Mouse (Mus musculus) frontal cortex, postnatal 14 days (tissue): ENCODE measurements at regions not wholly inside any gene's neighbourhood (a gene's known extent, or its start where the extent isn't known, plus 50 kb on each side); places are given as distances from the start of the nearest gene placed in this dataset.

Source experiments
- DNase-seq, 2 experiments: peaks; one replicate each; pipeline ENCODE4 v3.0.0; 2022; ENCODE audit warnings: low spot score in 2 of 2

DNA sequence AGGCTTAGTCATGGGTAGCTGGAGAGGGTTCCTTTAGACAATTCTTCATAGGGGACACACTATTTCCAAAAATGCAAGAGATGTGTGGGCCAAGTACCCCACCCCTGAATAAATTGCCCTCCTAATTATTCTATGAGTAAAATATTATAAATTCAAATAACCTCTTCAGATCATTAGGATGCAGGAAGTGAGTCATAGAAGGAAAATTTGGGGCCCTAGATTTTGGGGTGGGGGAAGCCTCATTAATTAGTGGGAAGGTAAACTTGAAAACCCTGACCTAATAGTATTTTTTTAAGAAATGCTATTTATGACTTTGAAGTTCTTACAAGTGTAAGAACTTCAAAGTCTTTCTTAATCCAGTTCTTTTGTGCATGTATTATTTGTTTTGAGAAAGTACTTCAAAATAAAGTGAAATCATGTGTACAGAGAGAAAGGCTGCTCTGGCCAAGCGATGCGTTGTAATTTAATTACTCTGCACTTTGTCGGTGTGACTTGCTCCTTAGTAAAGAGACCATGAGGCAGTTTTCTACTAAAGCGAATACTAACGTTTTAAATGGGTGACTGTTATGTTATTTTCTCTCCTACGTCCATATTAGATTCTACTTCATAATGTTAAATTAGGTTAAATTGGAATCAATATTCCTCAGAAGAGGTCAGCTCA, 200.6 kb downstream of the Tgfb2 start:
- no peak for DNase-seq

DNA sequence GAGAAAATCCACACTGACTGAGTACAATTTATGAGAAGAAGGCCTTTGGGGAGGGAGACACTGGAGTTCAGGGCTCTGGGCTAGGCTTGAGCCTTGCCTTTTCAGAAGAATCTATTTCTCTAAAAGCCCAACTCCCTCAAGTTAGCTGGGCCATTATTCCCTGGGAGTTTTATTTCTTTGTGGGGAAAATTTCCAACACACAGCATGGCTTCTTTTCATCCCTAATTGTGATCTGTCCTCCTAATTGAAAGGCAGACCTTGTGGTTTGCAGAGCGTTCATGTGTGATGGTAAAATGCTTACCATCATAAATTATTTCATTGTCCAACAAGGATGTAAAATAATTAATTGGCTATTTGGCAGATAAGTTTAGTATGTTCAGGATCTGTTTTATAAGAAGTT, 204.1 kb downstream of the Tgfb2 start:
- no peak for DNase-seq

DNA sequence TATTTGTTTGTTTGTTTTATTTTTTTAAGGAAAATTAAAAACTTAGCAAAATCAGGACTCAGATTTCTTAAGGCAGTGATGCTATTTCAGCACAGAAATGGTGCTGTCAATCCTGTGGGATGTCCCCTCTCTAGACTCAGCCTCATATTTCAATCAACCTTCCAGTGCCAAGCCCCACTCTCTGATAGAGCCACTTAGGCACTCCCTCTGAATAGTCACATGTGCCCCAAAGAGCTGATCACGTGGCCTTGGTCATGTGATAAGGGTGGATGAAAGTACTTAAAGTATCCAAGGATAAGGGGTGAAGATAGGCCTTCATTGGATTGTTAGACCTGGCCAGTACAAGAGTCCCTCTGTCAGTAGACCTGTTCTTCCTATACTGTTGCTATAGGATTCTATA, 207.9 kb downstream of the Tgfb2 start:
- DNase-seq = no peak

DNA sequence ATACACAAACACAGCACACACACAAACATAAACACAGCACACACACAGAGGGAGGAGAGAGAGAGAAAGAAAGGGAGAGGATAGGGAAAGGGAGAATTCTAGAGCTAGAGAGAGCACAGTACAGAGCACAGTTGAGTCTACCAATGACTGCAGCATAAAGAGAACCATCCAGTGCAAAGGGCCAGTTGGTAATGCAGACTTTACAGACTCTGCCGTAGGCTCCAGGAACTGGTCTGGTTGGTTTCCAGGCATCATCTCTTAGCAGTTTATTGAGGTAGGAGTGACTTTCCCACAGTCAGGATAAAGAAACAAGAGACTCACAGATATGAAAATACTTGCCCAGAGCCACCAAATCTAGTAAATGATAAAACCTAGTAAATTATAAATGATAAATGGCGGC, 208.5 kb downstream of the Tgfb2 start:
- DNase-seq = no peak

DNA sequence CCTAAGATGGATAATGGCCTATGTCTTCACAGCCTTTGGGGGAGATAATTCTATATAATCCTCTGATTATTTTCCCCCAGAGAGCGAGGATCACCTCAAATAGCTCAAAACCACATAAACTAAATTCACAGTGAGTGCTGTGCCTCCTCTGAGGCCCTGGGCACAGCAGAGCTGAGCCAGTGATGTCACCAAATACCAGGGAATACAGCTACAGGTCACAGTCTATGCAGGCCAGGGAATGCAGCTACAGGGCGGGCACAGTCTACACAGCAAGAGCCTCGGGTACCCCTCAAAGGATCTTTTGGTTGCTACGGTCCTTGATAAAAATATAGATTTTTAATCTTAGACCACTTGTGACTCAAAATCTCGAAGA, 211.4 kb downstream of the Tgfb2 start:
- DNase-seq = no peak

DNA sequence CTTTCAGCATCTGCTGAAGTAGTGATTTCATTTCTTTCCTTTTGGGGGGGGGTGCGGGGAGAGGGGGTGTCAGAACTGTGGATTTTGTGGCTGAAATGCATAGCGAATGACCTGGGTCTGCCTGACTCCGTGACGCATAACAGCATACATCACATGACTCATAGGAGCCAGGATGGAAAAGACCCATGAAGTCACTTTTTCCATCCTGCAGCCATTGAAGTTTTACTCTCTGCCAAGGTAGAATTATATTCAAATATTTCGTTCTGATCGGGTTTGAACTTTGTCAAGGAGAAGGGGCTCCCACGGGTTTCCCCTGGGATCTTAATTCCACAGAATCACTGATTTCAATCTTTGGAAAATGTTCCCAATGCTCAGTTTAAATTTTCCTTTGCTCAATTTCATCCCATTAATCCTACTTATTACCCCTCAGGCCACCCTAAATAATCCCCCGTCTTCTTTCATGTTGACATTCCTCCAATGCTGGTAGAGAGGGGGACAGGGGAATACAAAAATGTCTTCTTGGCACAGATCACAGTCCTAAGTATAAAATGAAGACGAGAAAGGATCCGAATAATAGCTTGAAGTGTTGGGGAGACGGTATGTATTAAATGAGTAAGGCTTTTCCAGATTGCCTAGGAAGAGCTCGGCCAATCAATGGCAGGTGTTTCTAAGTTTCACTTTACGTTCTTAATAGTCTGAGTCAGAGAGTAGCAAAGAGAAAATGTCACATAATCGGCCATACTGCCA, 212.0 kb downstream of the Tgfb2 start:
- DNase-seq = no peak

DNA sequence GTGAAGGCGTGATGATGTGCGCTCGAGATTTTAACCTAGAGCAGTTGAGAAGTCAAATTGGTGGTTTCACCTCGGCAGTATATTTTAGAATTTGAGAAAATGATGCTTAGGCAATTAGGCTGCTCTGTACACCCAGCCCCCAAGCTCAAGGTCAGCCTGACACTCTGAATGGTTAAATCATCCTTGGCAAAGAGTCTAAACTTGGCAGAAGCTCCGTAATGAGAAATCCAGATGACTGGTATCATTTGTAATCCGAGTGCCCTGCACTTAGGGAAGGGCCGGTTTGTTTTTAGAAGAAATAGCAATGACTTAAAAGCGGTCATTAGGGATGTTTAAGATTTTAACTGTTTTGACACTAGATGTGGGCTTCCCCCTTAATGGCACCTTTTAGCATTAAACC, 223.6 kb downstream of the Tgfb2 start:
- no peak for DNase-seq

DNA sequence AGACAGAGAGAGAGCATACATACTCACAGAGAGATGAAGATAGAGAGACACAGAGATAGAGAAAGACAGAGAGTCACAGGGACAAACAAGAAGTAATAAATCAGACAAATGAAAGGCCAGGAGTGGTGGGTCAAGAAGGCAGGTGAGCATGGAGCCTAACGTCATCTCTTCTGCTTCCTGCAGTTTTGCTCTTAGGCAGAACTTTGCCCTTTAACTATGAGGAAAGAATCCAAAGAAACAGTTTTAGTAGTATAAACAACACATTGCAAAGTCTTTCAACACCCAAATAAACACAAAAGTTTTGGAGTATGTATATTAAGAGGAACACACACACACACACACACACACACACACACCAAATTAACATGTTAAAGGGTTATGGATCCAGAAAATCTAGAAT, 225.8 kb downstream of the Tgfb2 start:
- no peak for DNase-seq

DNA sequence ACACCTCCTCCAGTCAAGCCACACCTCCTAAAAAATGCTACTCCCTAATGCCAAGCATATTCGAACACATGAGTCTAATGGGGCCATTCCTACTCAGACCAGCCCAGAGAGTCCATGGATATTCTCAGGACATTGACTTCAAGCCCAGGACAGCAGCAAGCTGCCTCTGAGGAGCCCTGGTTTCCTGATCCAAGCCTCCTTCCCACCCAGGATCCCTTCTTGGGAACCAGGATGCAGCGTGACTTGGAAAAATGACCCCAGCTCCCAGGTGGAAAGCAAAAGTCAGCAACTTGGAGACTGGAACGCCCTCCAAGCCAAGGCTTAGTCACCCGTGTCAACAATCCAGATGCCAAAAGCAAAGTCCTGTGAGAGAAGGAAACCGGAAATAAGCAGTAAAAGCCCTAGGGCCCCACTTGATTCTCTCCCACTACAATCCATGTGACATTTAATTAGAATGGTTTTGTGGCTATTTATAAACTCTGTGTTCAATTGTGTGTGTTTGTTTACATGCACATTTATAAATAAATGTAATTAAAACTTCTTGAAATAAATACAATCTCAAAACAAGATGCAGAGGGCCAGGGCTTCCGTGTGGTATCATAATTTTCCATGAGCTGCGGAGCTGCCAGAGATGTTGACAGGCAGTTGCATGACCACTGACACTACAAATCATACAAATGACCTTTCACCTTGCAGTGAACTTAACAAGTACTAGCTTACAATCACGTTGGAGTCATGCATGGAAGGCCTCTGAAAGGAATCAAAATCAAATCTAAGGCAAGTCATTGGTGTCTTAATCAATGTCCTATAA, 227.2 kb downstream of the Tgfb2 start:
- DNase-seq = no peak

DNA sequence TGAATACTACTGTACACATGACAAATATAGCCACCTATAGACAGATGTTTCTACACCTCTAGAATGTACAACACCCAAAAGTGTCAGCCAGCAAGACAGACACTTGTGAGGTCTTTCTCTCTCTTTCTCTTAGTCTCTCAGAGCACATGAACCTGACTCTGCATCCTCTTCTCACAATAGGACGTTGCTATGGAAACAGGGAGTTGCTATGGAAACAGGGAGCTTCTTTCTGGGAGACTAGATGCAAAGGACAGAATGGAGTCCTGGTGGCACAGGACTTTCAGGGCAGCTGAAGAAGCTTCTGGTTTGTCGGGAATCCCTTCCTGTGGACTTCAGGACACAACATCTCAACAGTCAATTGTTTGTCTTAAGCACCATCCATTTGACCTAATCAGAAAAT, 230.9 kb downstream of the Tgfb2 start:
- peak in 1 of 2 experiments; percentile 7 for DNase-seq

DNA sequence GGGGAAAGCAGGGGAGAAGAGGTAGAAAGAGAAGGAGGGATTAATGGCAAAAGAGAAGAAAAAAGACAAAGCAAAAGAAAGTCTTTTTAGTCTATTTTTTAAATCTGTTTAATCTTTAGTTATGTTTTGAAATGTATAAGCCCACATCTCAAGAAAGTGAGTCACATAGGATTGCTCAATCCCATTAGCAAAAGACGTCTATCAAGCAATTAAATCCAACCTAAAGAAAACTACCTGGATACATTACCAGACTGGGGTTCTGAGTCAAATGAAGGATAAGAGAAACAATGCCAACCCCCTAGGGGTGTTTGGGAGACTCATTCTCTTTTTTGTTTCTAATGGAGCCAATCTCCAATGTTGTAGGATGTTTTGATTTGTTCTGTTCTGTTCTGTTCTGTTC, 231.4 kb downstream of the Tgfb2 start:
- DNase-seq = no peak

DNA sequence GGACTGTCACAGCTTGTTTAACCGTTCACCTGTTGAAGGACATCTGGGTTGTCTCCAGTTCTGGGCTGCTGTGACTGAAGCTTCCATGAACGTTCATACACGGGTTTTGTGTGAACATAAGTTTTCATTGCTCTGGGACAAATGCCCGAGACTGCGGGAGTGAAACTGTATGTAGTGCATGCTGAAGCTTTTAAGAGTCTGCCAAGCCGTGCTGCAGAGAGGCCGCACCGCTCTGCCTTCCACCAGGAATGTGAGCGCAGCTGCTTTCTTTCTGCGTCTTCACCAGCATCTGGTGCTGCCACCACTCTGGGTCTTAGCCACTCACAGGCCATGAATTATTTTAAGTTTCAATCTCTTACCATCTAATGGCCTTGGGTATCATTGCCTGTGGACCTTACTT, 232.8 kb downstream of the Tgfb2 start:
- no peak for DNase-seq

DNA sequence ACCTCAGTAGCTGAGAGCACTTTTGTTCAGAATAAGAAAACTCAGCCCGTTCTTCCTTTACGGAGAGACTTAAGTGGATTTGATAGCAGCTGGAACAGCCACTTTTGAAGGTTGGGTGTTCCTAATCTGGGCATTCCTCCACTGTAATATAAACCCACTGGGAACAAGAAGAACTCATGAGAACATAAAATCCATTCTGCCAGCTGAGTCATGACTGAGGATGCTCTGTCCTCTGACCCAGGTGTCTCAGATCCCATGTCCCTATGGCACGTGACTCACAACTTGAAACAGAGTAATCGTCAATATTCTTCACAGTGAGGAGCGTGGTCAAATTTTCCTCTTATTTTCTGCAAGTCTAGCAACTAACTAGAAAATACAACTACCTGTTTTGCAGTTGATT, 240.3 kb downstream of the Tgfb2 start:
- no peak for DNase-seq

DNA sequence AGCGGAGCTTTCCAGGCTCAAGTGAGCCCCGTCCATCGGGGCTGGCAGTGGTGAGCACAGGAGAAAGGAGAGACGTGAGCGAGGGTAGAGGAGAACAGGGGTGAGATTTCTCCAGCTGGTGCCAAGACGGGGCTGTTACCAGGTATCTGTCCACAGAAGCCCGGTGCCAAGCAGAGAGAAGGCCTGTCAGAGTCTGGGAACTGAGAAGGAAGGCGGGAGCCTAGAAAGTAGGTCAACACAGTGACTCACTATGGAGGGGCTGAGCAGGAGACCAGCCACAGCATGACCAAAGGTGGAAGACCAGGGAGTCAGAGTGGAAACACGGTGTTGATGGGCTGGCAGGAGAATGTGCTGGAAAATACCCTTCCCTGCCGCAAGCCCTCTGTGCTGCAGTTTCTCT, 245.0 kb downstream of the Tgfb2 start:
- DNase-seq = no peak

DNA sequence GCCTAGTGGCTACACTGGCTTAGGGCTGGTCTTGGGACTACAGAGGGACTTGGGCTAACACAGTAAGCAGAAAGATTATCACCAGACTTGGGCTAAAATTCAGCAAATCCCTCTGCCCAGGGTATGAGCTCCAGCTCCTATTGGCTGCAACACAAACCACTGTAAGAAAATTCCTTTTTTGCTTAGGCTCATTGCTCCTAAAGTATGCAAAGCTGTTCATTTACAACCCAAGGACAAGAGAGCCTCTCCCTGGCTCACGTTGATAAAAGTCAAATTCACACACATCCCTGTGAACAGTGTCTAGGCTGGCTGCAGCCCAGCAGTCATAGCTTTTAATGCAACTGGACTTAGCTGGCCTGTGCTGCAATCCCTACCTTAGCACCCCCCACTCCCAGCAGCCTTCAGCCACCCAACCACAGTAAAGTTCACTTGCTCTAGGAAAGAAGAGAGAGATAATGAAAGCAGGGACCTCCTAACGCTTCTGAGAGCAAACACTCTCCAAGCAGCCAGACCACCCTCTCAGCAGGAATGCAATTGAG, 247.6 kb downstream of the Tgfb2 start:
- no peak for DNase-seq

DNA sequence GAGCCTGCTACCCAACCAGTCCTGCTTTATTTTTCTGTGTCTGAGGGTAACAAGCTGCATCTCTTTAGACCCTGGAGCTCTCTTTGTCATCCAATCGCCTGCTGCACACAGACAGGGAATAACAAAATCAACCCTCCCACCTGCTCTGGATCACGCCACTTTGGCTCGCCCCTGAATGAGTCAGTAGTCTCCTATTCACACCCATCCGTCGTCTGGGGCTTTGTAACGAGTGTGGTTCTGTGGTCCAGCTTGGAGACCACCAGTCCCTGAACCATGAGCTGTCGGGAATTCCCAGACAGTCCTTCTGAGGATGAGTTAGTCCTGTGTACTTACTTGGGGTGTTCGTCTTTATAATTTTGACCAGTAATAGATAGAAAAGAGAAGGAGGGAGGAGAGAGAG, 248.7 kb downstream of the Tgfb2 start:
- DNase-seq = no peak

DNA sequence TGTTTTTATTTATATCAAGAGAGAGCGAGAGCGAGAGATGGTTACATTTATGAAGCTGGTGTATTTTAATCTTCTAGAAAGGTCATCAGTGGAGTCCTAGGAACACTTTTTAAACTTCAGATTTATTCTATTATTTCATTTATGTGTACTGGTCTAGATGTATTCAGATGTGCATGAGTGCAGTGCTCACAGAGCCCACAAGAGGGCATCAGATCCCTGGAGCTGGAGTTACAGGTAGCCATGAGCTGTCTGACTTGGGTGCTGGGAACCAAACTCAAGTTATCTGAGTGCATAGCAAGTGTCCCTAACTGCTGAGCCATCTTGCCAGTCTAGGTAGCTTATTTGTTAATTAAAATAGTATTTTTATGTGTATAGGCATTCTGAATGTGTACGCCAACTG, 249.7 kb downstream of the Tgfb2 start:
- no peak for DNase-seq

DNA sequence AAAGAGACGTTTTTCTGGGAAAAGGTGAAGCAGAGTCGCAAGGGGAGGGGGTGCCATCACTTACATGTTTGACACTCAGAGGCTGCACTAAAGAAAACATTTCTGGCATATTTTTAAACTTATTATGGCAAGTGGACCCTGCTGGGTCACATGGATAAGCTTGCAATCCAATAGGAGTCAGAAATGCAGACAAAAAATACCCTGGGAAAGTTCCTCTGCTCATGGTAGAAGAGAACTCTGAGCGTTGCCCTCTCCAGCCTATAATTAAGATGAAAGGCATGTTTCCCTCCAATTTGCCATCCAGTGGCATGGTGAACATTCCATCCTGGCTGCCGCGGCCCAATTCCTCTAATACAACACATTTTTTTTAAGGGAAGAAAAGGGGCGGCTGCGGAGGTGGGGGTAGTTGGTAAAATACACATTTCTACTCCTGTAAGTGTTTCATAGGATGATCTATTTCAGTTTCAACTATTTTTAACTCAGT, 250.6 kb downstream of the Tgfb2 start:
- DNase-seq = no peak

DNA sequence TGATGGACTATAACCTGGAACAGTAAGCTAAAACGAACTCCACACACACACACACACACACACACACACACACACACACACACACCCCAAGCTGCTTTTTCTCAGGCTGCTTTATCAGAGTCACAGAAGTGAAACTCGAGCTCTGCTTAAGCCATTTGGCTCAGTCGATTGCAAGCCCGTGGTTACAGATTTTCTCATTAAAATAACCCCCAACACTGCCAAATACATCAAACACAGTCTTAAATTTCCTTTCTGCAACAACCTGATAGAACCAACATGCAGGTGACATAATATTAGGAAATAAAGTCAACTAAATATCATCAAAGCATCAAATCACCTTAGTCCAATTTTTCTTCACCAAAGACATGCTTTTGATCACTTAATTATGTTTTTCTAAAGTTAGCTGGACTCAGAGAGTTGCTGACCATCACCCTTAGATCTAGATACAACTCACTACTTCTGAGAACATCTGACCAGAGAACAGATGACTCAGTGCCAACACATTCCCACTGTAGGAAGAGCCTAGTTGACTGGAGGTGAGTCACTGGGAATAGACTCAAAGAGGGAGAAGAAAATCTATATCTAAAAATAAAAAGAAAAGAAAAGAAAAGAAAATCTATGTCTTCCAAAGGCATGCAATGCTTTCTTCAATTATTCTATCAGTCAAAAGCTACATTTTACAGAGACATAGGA, 251.2 kb downstream of the Tgfb2 start:
- no peak for DNase-seq

DNA sequence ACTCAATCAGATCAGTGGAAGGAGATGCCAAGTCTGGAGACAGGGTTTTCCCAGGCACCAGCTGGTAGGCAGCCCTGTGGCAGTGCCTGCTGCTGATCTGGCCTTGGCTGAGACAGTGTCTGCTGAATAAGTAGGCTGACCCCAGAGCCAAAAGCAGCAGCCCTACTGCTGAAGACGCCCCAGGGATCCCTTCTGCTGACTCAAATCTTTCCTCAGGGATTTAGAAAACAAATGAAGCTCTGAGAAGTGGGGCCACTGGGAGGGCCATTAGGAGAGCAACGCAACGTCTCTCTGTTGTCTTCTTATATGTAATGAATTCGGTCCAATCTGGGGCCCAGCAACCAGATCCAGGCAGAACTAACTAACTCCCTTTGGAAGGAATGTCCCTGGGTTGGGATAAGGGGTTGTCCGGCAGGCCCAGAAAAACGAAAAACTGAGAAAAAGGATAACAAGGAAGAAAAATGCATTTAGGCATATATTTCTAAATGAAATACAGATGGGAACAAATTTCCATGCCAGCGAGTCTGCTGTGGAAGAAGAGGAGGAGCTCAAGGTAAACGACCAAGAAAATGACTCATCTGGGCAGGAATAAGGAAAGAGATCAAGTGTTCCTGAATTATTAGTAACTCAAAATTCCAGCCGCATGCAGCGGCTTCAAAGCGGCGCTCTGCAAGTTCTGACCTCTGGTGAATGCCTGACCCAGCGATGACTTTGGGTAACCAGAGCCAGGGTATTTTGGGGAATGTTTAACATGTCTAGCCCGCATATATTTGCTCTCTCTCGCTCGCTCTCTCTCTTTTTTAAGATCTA, 256.7 kb downstream of the Tgfb2 start:
- no peak for DNase-seq

DNA sequence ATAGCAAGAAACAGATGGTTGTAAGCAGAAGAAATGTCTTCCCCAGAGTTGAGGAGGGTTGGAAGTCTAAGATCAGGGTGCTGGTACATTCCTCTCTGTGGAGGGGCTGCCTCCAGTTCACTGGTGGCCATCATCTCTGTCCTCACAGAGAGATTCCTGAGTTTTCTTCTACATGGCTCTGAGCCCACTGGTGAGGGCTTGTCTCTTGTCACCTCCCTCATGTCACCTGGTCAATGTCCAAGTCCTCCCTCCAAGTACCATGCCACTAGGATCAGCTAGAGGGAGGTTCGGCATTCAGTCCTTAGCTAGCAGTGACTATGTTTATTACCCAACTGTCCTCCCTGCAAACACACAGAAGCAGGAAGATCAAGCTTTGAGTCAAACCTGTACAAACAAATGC, 258.3 kb downstream of the Tgfb2 start:
- DNase-seq = no peak
